Mouse (Mus musculus) testis, adult 2 months (tissue): ENCODE results near the gene Stam2. TPM values are rescaled to one million over a fixed set of nuclear protein-coding genes. Genes with fewer than 3 reads are reported as not detected.
A peak's percentile ranks its signal among the peaks of the same experiment; 100 is the strongest.

Experiments
- H3K27ac ChIP-seq: fragments of 200-500 bp; 2 replicates; pipeline ENCODE4 v1.5.1; 2012; ENCODE audit warnings: low read depth, low read length; ENCODE audit not compliant: control insufficient read depth, insufficient read depth
- H3K27me3 ChIP-seq: fragments of 200-500 bp; 2 replicates; pipeline ENCODE4 v1.6.1; 2012; ENCODE audit warnings: mild to moderate bottlenecking, low read length, moderate library complexity; ENCODE audit not compliant: control insufficient read depth, insufficient read depth
- H3K36me3 ChIP-seq: fragments of 200-500 bp; 2 replicates; pipeline ENCODE4 v1.6.1; 2012; ENCODE audit warnings: mild to moderate bottlenecking, low read length; ENCODE audit not compliant: control insufficient read depth, insufficient read depth
- H3K4me1 ChIP-seq: fragments of 200-500 bp; 2 replicates; pipeline ENCODE4 v1.6.1; 2012; ENCODE audit warnings: low read length; ENCODE audit not compliant: control insufficient read depth, insufficient read depth
- H3K4me3 ChIP-seq: fragments of 200-500 bp; 2 replicates; pipeline ENCODE4 v1.5.1; 2012; ENCODE audit warnings: low read depth, mild to moderate bottlenecking, low read length, moderate library complexity, mixed read lengths; ENCODE audit not compliant: control insufficient read depth
- CTCF ChIP-seq: fragments of 200-500 bp; IDR thresholded peaks from 2 replicates; pipeline ENCODE4 v1.5.1; 2012; ENCODE audit warnings: low read depth, mild to moderate bottlenecking, inconsistent platforms, low read length, moderate library complexity; ENCODE audit not compliant: control insufficient read depth, insufficient read depth, insufficient replicate concordance
- POLR2A ChIP-seq: fragments of 200-500 bp; IDR thresholded peaks from 2 replicates; pipeline ENCODE4 v1.6.1; 2012; ENCODE audit warnings: low read depth, mild to moderate bottlenecking, inconsistent platforms, low read length, moderate library complexity; ENCODE audit not compliant: control insufficient read depth
- polyA plus RNA-seq: library from polyadenylated mRNA; depleted of rRNA; stranded (reverse); fragments of >200 nt; gene quantifications from 2 replicates; pipeline ENCODE4 v1.2.3, GENCODE M21; 2012

The Stam2 gene
- polyA plus RNA-seq, 1 experiment = 21.2 TPM

GRCm38 (mm10) chr2:52744099-52744498 lies 2.0 kb upstream of the Stam2 start:
- Histone ChIP-seq H3K4me1 (peaks cover 3% of the 10 kb centered on the region; the same call in 1 of the 2 replicates), H3K27me3 (no peaks in the 10 kb centered on the region), H3K36me3 (no peaks in the 10 kb centered on the region), H3K27ac (no peak overlapping the region), H3K4me3 (no peak overlapping the region)
- TF ChIP-seq POLR2A (no peak), CTCF (no peak)

- TF ChIP-seq POLR2A (peak; percentile 11; the same call in 1 of the 2 replicates), CTCF (no peak)
- Histone ChIP-seq H3K4me1 (peaks cover 3% of the 10 kb centered on the region; the same call in 1 of the 2 replicates), H3K27me3 (no peaks in the 10 kb centered on the region), H3K27ac (peak overlapping the region; percentile 96), H3K36me3 (no peaks in the 10 kb centered on the region), H3K4me3 (peak overlapping the region; percentile 97)
These were observed 313 bp downstream of the Stam2 start for GRCm38 (mm10) chr2:52741681-52742255.

- H3K27ac ChIP-seq = no peak overlapping the region
- peaks cover 3% of the 10 kb centered on the region; the same call in 1 of the 2 replicates for H3K4me1 ChIP-seq
- no peaks in the 10 kb centered on the region for H3K27me3 ChIP-seq
- H3K4me3 ChIP-seq = no peak overlapping the region; the same call in none of the 2 replicates
- no peaks in the 10 kb centered on the region for H3K36me3 ChIP-seq
- TF ChIP-seq CTCF (no peak), POLR2A (no peak)
These were observed 1.5 kb downstream of the Stam2 start for GRCm38 (mm10) chr2:52740596-52740995.

GRCm38 (mm10) chr2:52734504-52734903 lies 7.6 kb downstream of the Stam2 start:
- Histone ChIP-seq H3K4me3 (no peak overlapping the region), H3K27ac (no peak overlapping the region), H3K36me3 (no peaks in the 10 kb centered on the region), H3K27me3 (no peaks in the 10 kb centered on the region), H3K4me1 (no peaks in the 10 kb centered on the region)
- TF ChIP-seq CTCF = no peak
- TF ChIP-seq POLR2A = no peak

- Histone ChIP-seq H3K27me3 (no peaks in the 10 kb centered on the region), H3K4me3 (no peak overlapping the region), H3K36me3 (no peaks in the 10 kb centered on the region), H3K4me1 (no peaks in the 10 kb centered on the region), H3K27ac (no peak overlapping the region)
- TF ChIP-seq CTCF = no peak
These were observed 8.4 kb downstream of the Stam2 start for GRCm38 (mm10) chr2:52733659-52734058.

- H3K27ac ChIP-seq = no peak overlapping the region
- no peaks in the 10 kb centered on the region for H3K4me1 ChIP-seq
- no peaks in the 10 kb centered on the region for H3K36me3 ChIP-seq
- H3K4me3 ChIP-seq = no peak overlapping the region
- no peaks in the 10 kb centered on the region for H3K27me3 ChIP-seq
- TF ChIP-seq CTCF (no peak), POLR2A (no peak)
These were observed 9.5 kb downstream of the Stam2 start for GRCm38 (mm10) chr2:52732611-52733010.

- TF ChIP-seq POLR2A = no peak
- no peak for TF ChIP-seq CTCF
- no peaks in the 10 kb centered on the region for H3K27me3 ChIP-seq
These were observed 10.1 kb downstream of the Stam2 start for GRCm38 (mm10) chr2:52732001-52732400.

More at GRCm38 (mm10) chr2:52732001-52732400, 10.1 kb downstream of the Stam2 start:
- Histone ChIP-seq H3K27ac (no peak overlapping the region), H3K4me3 (no peak overlapping the region), H3K4me1 (no peaks in the 10 kb centered on the region), H3K36me3 (no peaks in the 10 kb centered on the region)
